Comparison of ENCODE assay signal across 20 mouse cellular contexts in the genomic region with DNA sequence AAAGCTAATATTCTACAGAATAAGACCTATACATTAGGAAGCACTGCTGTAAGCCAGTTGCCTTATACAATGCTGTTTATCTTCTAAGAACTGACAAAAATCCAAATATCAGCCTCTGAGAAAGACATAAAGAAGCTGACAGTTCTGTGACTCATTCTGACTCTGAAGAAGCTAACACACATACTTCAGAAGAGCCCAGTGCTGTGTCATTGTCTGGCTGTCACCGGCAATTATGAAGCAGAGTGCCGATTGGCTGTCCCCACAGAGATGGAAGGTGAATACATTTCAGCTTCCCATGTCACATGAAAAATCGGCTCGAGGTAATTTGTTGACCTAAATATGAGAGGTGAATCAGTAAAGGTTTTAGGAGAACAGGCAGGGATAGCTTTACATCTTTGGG. TPM values are rescaled to one million over a fixed set of nuclear protein-coding genes. Genes with fewer than 3 reads are reported as not detected.
"Had no signal": no experiment of that assay in that cellular context is flagged by ENCODE, and none has a peak within 500 bp of the region (broad histone marks: within the 10 kb centered on the region; RNA-seq: fewer than 3 reads in every experiment).

No protein-coding gene starts in this region.

- H3K27me3 ChIP-seq: neural tube, embryonic 15.5 days had no signal

- H3K36me3 ChIP-seq: midbrain, embryonic 10.5 days; midbrain, embryonic 12.5 days; neural tube, embryonic 13.5 days; neural tube, embryonic 15.5 days had no signal

- DNase-seq: lung, adult 18-20 months; lung, embryonic 14.5 days; lung, postnatal 10 days; lung, postnatal 4 days; midbrain, embryonic 14.5 days; right cerebral cortex, adult 18-20 months; right cerebral cortex, postnatal 25 days; right cerebral cortex, postnatal 4 days; spleen, adult 18-20 months; thymus, adult 18-20 months; thymus, postnatal 14 days; thymus, postnatal 36 days had no signal

- H3K4me2 ChIP-seq: lung, embryonic 14.5 days; midbrain, embryonic 12.5 days; neural tube, embryonic 13.5 days; neural tube, embryonic 15.5 days had no signal

- H3K4me3 ChIP-seq: midbrain, embryonic 10.5 days; midbrain, embryonic 12.5 days; myocyte; neural tube, embryonic 13.5 days; neural tube, embryonic 15.5 days had no signal

- H3K9me3 ChIP-seq: midbrain, embryonic 10.5 days; neural tube, embryonic 15.5 days had no signal

- ATAC-seq: midbrain, embryonic 16.5 days had no signal

- H3K9ac ChIP-seq: lung, embryonic 14.5 days; midbrain, embryonic 12.5 days; neural tube, embryonic 13.5 days; neural tube, embryonic 15.5 days had no signal

- H3K4me1 ChIP-seq: midbrain, embryonic 12.5 days; neural tube, embryonic 15.5 days had no signal

- H3K27ac ChIP-seq: midbrain, embryonic 10.5 days; midbrain, embryonic 12.5 days; neural tube, embryonic 13.5 days; neural tube, embryonic 15.5 days had no signal

RNA-seq across cellular contexts. Expression of a gene that starts 24.9 kb away (rescaled TPM):
- total RNA-seq: megakaryocyte, adult 5-6 weeks; megakaryocyte-erythroid progenitor cell, adult 5-6 weeks had no signal
- polyA plus RNA-seq: myocyte had no signal
